Mouse (Mus musculus) T-helper 2 cell (primary cell): ENCODE data around the gene Phactr3.

Experiments
- in situ Hi-C: fragments of 300-600 bp; cut with MboI, MseI; formaldehyde crosslinking; loops from one replicate; pipeline ENCODE4 v1.15.1; 2025; ENCODE audit warnings: high pct_unique_total_duplicates

Gene Phactr3

DNA sequence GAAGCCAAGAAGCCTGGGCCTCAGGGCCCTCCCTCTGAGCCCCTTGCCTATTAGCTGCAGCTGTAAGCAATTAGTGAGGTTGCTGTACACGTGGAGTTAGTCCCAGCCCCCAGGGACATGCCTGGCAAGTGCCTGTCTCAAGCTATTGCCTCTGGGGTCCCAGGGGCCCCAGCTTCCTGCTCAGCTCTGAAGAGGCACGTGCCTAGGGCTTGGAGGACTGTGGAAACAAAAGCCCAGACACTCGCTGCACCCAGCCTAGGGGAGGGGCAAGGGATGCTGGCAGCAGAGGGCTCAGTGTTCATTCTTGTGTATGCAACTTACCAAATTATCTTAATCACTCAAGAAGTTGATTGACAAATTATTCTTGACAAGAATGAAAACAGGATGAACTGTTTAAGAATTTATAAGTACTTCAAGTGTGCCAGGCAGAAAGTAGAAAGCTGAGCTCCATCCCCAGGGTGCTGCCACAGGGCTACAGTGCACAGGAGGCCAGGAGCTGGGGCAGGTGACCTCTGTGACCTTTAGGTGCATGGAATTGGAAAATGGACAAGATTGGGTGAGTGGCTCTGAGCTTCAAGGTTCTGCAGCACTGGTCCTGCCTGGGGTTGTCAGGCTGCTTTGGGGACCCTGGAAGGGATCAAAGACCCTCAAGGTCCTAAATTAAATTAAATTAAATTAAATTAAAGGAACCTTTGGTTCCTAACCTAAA lies 138.5 kb downstream of the Phactr3 start:
- in situ Hi-C loops, result no loop called here

DNA sequence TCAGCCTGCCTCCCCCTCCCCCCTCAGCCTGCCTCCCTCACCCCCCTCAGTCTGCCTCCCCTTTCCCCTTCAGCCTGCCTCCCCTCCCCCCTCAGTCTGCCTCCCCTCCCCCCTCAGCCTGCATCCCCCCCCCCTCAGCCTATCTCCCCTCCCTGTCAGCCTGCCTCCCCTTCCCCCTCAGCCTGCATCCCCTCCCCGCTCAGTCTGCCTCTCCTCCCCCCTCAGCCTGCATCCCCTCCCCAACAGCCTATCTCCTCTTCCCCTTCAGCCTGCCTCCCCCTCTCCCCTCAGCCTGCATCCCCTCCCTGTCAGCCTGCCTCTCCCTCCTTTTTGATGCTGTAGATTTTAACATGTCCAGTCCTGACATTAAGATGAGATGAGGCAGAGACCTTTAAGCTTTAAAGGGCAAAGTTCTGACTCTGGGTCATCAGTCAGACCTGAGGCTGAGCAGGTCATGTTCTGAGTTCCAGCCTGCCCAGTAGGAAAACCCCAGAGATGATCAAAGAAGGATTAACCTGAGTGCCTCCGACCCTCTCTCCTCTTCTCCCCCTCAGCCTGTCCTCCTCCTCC lies 139.3 kb downstream of the Phactr3 start:
- in situ Hi-C loops, result no loop called here

GRCm38 (mm10) chr2:178263055-178263454 lies 144.3 kb downstream of the Phactr3 start:
- in situ Hi-C loops, result loop anchor here (5.0 kb wide), 1 partner anchor 126 kb away; no protein-coding TSS in a partner anchor

DNA sequence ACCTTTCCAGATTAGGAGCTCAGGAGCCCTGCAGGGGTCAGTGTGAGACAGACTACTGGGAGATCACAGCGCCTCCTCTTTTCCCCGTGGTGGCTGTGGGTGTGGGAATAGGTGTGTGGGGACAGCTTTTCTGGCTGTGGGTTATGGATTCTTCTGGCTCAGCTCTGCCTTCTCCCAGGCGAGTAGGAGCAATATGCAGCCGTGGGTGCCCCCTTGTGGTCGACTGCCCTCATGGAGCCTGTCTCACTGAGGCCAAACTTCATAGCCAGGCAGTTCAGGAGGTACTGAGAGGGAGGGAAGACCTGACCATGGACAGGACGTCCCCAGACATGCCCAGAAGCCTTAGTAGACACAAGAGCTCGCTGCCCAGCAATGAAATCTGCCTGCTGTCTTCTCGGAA lies 145.6 kb downstream of the Phactr3 start:
- in situ Hi-C loops, result loop anchor here (5.0 kb wide), 1 partner anchor 127 kb away; no protein-coding TSS in a partner anchor

GRCm38 (mm10) chr2:178265454-178265853 lies 146.7 kb downstream of the Phactr3 start:
- in situ Hi-C loops, result no loop called here

DNA sequence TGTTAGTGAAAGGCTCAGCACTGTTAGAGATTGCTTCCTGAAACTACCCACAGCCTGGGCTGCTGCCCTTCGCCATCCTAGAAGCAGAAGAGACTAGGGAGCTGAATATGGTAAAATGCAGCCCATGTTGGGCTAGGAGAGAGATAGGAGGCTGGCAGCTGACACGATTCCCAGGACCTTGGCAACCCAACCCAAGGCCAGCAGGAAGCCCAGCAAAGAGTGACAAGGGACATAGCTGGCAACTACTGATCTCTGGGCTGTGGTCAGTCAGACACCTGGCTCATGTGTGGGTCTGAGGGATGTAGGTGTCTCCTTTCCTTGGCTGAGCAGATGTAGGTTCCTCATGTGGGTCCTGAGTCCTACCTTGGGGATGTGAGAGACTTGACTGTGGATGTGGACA lies 152.0 kb downstream of the Phactr3 start:
- in situ Hi-C loops, result no loop called here

GRCm38 (mm10) chr2:178272350-178272749 lies 153.6 kb downstream of the Phactr3 start:
- in situ Hi-C loops, result no loop called here

DNA sequence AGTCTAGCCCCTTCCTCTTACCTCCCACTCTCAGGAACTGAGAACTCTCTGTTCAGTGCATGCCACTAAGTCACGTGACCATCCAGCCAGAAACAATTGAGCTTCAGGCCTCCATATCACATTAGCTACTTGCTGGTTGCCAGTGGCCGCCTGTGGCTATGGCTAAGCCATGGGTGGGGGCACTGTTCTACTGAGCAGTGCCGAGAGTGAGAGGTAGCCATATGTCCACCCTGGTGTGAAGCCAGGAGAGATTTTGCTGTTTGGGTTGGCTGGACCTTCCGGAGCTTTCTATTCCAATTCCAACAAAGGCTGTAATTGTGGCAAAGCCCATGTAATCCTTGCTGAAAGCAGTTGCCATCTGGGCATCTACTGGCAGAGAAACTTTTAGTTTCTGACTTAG lies 155.4 kb downstream of the Phactr3 start:
- in situ Hi-C loops, result no loop called here

- in situ Hi-C loops, result no loop called here
Observed at GRCm38 (mm10) chr2:178277206-178277605, 158.4 kb downstream of the Phactr3 start.

GRCm38 (mm10) chr2:178281183-178281582 lies 162.4 kb downstream of the Phactr3 start:
- in situ Hi-C loops, result no loop called here

GRCm38 (mm10) chr2:178287285-178287684 lies 168.5 kb downstream of the Phactr3 start:
- in situ Hi-C loops, result no loop called here

DNA sequence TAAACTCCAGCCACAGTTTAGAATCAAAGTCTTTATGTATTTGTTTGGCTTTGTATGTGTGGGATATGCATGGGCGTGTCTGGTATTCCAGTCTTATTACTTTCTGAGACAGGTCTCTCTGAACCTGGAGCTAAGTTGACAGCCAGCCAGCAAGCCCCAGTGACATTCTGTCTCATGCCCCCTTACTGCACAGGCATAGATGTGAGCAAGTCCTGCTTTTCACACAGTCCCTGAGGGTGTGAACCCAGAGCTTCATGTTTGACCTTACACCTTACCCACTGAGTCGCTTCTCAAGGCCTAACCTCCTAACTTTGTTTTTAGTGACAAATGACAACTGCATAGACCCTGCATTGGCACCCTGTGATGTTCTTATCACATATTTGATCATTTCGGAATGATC lies 169.9 kb downstream of the Phactr3 start:
- in situ Hi-C loops, result no loop called here

- in situ Hi-C loops, result no loop called here
Observed at GRCm38 (mm10) chr2:178303453-178304187, 184.8 kb downstream of the Phactr3 start.

DNA sequence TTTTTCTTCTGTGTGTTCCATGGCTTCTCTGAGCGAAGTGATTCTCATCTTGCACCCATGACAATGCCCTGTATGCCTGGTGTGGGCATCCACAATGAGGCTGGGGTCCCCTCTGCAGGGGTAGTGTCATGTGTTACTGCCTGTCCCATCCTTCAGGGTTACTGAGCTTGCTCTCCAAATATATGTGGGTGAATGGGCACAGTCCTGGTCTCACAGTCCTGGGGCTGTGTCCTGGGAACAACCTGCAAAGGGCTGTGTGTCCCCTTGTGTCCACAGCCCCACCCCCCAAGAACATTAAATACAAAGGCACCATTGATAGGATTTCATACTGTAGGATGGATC lies 185.4 kb downstream of the Phactr3 start:
- in situ Hi-C loops, result no loop called here

DNA sequence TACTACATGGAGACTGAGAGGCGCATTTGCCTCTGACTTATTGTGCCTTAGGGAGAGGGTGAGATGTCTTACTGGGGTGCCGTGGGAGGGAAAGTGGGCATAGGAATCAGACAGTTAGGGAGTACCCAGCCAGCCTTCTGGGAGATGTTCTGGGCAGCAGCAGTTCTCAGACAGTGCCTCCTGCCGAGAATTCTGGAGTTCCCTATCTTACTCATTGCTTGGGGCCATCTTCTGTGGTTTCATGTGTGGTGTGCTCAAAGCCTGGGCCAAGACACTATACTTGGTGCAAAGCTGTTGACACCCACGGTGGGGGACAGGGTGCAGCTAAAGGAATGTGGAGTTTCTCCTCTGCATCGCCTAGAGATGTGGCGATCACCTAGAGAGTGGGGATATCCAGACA lies 185.9 kb downstream of the Phactr3 start:
- in situ Hi-C loops, result no loop called here

DNA sequence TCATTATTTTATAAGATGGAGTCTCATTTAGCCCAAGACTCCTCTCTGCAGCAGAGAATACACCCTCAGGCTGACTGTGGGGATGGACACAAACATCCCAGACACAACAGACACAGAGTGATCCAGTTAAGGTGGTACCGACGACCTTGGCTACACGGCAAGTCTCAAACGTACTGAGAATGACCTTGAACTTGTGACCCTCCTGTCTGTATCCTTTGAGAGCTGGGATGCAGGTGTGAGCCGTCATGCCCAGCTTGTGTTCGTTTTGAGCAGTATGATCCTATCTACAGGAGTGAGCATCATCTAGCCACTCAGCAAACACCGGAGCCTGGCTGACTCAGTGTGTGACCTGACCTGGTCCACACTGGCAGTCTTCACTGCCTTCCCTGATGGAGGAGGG lies 194.8 kb downstream of the Phactr3 start:
- in situ Hi-C loops, result no loop called here

DNA sequence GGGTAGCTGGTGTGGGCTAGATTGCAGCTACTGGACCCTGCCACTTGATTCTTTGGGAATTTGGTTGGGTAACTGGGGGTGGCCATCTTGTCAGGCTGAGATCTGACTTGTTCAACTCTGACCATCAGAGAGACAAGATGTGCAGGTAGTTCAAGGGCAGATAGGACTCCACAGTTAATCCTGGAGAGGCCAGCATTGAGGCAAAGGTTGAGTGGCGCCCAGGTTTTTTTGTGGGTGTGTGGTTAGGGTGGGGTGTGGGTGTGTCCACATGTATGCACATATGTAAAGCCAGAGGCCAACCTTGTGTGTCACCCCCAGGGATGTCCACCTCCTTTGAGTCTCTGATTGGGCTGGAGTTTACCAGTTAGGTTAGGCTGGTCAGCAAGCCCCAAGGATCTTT lies 197.5 kb downstream of the Phactr3 start:
- in situ Hi-C loops, result no loop called here

GRCm38 (mm10) chr2:178319766-178320165 lies 201.0 kb downstream of the Phactr3 start:
- in situ Hi-C loops, result no loop called here

DNA sequence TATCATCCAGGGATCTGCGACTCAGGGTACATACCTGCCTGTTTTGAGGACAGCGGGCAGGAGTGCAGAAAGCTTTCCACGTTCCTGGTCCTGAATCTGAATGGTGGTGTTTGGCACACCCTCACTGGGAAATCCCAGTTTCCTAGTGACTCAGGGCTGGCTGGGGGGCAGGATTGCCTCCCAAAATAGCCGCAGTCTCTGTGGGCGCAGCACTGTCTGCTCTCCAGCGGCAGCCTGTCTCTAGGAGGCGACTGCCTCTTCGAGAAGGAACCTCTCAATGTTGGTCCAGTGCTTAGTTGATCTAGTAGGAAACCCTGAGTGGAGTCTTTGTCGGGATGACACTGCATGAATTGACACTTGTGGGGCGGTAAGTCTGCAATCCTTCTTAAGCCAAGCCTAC lies 202.5 kb downstream of the Phactr3 start:
- in situ Hi-C loops, result no loop called here

GRCm38 (mm10) chr2:178324410-178324809 lies 205.6 kb downstream of the Phactr3 start:
- in situ Hi-C loops, result no loop called here

GRCm38 (mm10) chr2:178324818-178325217 lies 206.0 kb downstream of the Phactr3 start:
- in situ Hi-C loops, result no loop called here

- in situ Hi-C loops, result no loop called here
Observed at GRCm38 (mm10) chr2:178326067-178326466, 207.3 kb downstream of the Phactr3 start.
